Mouse (Mus musculus): ENCODE results near the gene App.

App gene

DNA sequence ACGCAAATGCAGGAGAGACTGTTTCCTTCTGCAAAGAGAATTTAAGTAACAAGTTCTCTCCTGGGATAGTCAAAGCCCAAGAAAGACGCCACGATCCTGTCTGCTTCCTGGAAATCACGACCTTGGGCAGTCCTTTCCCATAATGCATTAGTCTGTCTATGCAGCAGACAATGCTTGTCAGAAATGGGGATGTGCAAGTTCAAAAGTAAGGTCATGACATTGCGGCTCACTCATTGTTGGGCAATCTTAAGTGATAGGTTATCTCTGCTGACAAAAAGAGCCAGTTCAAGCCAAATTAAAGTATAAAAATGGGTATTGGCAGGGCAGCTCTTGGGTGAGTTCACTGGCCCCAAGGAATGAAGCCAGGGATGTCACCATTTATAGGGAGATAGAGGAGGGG lies 51.6 kb downstream of the App start:
- DNase-seq (ENCODE audit: low spot score in 2 of 2), result no peak

DNA sequence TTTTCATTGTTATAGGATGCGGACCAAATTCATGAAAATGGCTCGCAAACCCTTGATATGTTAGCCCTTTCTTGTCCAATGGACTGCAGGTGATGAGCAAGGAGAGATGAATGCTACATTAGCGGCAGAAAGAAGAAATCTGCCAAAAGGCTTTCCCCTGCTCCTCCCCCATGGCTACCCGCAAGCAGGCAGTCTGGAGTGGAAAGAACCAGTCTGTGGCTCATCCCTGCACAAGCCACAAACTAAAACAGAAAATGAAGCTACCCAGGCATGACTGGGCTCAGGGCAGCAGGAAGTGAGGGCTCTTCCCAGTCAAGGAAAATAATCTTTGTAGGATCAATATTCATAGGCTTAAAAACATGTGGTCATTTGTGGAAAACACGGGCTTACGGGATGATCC lies 54.6 kb downstream of the App start:
- no peak for DNase-seq (ENCODE audit: low spot score in 2 of 2)

DNA sequence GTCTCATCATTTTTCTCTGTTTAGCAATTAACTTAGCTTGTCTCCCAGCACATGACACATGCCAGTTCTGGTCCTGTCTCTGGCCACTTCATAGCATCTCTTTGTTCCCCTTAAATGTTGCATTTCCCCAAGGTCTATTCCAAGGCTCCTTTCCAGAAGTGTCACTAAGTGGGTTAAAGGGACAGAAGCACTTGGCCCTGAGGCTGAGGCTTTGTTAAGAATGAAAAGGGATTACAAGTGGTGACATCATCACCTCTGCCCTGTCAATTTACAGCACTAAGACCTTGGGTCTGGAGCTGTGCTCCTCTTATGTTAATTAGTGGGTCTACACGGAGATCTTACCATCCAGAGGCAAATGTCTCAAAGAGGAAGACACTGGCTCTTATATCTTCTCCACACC lies 56.0 kb downstream of the App start:
- no peak for DNase-seq (ENCODE audit: low spot score in 2 of 2)

DNA sequence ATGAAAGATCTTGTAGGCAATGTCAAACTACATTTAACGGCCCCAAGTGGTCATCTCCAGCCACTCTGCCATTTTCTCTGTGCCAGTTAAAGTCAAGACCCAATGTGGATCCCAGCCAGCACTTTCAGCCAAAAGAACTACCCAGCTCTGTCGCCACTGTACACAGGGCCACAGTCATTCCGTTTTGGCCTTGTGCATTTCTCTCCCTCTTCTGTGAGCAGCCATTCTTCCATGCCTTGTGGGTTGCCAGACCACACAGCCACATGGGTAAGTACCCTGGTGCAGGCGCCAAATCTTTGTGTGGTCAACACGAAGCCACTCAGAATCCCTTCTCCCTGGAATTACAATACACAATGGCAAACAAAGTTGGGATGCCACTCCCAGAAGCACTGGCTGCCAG lies 57.7 kb downstream of the App start:
- no peak for DNase-seq (ENCODE audit: low spot score in 2 of 2)

DNA sequence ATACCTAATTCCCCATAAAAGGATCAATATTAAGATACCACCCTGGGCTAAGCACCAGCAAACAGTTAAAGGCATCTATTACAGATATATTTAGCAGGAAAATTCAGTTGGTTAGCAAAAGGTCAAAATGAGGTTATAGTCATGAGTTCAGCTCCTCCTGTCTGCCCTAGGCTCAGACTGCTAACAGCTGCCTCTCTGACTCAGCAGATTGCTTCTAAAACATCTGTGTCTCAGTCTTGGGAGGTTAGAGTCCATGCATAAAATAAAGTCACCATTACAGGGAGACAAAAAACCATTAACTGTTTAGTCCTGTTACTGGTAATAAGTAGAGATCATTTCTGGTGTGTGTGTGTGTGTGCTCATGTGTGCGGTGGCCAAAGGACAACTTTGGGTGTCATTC lies 58.8 kb downstream of the App start:
- no peak for DNase-seq (ENCODE audit: low spot score in 2 of 2)

DNA sequence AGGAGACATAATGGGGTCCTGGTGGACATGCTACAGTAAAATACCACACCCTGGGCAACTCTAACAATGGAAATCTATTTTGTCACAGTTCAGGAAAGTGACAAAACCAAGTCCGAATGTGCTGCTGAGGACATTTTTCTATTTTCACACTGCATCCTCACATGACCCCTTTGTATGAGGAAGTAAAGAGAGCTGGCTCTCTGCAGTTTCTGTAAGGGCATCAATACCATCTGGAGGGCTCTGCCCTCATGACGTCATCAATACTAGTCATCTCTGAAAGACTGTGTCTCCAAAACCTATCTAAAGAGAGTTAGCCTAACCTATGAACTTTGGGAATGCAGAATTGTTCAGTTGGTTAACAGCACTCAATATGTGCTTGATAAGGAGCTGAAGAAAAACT lies 59.6 kb downstream of the App start:
- DNase-seq (ENCODE audit: low spot score in 2 of 2), result no peak

DNA sequence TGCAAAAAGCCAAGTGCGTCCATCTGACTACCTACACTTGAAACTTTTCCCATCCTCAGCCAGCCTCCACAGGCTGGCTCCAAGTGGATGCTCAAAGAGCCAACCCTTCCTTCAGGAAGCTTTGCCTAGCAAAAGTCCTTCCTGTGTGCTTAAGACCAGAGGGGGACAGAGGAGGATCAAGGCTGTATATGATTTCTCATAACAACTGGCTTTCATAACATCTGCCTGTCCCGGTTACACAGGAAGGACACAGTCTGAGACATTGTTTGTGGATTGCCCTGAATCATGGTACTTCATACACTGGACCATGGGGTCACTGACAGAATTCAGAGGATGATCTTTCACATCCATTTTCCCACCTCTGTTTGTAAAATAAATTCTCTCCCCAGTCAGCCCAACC lies 61.3 kb downstream of the App start:
- no peak for DNase-seq (ENCODE audit: low spot score in 2 of 2)

DNA sequence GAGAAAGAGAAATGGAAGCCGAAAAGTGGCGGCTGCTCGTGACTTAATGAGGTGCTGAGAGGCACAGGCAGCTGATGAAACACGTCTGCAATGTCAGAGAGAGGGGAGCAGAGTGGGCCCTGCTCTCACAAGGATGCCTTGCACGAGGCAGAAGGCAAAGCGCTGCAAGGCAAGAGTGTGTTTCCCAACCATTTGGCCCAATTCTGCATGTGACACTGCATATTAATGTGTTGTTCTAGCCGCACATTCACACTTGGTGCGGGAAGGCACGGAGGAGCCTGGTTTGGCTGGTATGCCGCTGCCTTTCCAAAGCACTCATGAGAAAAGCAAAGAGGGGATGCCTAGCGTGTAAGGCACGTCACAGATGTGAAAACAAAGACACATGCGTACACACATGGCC lies 63.1 kb downstream of the App start:
- DNase-seq (ENCODE audit: low spot score in 2 of 2), result no peak

DNA sequence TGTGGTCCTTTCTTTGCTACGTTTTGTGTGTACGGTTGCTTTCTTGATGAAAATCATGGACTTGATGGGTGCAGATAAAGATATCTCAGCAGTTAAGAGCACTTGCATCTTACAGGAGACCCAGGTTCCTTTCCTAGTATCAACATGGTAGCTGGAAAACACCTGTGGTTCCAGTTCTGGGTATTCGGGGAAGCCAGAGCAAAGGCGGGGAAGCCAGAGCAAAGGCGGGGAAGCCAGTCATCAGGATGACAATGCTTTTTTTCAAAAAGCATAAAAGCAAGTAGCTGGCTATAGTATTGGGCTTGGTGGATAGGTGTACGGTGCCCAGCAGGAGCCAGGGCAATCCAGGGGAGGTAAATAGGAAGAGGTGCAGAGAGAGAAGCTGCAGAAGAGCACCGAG lies 65.1 kb downstream of the App start:
- DNase-seq (ENCODE audit: low spot score in 2 of 2), result no peak

DNA sequence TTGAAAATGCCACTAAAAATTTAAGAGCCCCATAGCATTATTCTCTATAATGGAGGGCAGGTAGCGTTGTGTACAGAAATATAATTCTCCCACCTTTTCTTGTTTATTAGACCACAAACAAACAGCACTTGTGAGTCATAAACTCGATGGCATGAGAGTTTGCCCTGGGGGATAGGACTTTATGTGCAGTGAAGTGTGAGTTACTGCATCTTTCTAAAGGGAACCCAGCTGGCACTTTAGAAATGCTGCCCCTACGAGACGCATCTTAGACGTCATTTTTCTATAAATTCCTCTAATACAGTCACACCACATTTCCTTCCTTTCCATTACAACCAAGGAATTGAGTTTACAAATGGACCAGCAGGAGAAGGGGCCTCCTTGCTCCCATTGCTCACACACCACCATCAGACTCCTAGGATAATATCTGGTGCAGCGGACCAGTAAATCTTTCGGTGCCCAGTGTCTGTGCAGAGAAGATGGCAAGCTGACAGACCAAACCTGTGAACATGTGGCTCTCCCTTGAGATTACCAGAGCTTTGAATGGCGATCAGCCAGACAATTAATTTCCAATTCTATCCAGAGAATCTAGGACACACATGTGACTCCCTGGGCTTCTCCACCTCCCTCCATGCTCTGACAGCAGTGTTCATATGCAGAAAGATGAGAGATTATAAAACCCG lies 66.8 kb downstream of the App start:
- no peak for DNase-seq (ENCODE audit: low spot score in 2 of 2)

DNA sequence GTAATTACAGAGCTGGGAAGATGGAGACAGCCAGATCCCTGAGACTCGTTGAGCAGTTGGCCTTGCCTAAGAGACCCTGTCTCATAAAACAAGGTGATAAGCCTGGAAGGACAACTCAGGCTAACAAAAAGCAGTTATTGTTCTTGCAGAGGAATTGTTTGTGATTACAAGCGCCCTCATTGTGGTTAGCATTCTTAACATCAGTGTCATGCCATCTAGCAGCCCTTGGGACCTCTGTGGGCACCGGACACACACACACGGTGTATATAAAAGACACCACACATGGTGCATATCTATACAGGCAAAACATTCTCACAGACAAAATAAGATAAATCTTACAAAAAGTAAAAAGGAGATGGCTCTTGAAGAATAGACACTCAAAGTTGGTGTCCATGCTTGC lies 68.0 kb downstream of the App start:
- DNase-seq (ENCODE audit: low spot score in 2 of 2), result no peak

DNA sequence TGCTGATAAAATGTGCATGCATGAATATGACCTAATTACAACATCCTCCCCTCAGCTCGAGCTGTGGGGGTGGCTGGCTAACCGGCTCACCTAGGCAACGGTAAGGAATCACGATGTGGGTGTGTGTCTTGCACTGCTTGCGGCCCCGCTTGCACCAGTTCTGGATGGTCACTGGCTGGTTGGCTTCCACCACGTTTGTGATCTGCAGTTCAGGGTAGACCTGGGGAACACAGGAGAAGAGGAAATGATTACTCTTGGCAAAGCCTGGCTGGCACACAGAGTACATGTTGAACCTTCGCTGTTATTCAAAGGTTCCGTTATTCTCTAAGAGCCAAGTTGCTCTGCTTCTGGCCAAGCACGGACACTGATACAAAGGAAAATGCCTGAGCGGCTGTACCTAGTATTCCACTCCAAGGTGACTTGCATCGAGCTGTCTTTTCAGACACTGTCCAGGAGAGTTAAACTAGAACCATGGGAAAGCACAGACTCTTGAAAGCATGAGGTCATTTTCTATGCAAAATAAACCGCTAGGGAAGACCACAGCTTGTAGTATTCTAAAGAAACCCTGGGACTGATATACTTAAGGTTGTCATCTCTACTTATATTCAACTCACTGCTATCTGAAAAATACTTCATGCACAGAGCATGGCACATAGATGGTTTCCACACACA lies 70.3 kb downstream of the App start:
- no peak for DNase-seq (ENCODE audit: low spot score in 2 of 2)

DNA sequence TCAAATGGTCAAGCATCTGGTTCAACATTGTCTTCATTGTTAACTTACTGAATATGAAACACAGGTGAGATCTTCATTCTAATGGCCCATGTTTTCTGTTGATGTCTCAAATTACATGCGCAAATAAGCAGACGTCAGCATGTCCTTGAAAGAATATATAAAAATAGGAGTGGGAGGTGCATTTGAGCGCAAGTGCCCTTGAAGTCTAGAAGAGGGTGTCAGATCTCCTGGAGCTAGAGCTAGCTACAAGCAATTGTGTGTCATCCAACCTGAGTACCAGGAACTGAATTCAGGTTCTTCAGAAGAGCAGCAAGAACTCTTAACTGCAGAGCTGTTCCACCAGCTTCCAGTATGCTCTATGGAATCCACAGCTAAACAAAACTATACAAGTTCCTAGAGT lies 72.0 kb downstream of the App start:
- no peak for DNase-seq (ENCODE audit: low spot score in 2 of 2)

DNA sequence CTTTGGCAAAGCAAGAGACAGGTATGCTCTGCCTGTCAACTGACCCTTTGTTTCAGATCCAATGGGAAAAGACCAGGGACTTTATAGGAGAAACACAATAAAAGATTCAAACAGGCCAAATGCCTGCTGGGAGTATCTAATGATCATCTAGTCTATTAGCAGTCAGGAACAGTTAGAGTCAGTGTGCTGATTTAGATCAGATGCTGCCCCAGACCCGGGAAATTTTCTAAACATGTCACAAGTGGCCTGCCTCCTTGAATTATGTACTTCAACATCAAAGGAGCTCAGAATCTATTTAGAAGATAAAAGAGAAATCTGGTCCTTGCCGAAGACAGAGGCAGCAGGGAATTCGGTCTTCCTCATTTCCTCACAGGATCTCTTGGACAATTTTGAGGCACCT lies 72.8 kb downstream of the App start:
- no peak for DNase-seq (ENCODE audit: low spot score in 2 of 2)

DNA sequence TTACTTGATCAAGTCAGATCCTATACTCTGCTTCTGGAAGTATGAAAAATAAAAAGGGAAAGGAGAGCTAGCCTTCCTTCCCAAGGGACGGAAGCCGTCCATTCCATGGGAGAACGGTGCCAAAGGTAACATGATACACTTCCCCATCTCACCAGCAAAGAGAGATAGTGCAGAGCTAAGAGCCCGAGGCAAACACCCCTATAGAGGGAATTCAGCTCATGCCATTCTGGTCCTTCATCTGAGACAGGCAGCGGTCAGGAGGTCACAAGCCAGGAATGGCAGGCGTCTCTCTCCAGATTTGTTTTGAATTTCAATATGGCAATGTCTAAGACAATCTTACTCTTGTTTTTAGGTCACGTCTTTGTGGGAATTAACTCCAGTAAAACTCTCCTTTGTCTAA lies 74.1 kb downstream of the App start:
- no peak for DNase-seq (ENCODE audit: low spot score in 2 of 2)

DNA sequence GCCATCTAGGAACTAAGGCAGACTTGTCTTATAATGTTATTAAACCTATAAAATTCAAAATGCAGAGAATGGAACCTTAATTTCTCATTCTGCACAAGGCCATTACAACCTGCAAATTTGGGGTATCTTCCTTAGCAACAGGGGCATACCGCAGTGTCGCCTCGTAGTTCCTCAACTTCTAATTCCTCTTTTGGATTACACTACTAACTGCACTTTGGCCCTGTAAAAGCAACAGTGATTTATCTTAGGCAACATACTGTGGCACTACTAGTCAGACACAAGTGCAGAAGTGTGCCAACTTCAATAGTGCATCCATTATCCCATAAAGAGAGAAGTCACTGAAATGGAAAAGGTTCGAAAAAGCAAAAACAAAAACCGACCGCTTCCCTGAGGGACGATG lies 74.5 kb downstream of the App start:
- DNase-seq (ENCODE audit: low spot score in 2 of 2), result no peak

DNA sequence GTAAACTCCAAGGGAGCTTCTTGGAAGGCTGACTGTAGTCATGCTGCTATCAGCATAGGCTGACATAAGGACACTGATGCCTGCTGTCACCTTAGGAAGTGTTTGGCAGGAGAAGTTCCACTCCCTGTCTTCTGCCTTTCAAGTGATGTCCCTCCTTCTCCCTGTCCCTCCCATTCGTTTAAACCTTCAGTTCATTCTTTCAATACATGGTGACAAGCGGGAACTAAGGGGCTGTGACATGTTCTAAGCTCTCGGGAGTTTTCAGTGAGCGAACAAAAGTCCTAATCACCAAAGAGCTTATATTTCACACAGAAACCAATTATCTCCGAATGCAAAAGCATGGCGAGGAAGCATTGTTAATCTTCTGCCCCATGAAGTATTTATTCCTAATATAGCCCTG lies 77.2 kb downstream of the App start:
- DNase-seq (ENCODE audit: low spot score in 2 of 2), result no peak

DNA sequence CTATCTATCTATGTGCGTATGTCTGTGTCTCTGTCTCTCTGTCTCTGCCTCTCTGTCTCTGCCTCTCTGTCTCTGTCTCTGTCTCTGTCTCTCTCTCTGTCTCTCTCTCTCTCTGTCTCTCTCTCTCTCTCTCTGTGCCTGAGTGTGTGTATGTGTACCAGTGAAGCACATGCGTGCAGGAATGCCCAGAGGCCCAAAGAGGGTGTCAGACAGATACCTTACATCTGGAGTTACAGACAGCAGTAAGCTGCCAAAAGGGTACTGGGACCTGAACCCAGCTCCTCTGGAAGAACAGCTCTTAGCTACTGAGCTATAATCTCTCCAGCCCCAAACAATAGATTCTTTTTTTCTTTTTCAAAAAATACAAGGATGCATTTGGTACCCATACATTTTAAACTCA lies 77.6 kb downstream of the App start:
- DNase-seq (ENCODE audit: low spot score in 2 of 2), result no peak

DNA sequence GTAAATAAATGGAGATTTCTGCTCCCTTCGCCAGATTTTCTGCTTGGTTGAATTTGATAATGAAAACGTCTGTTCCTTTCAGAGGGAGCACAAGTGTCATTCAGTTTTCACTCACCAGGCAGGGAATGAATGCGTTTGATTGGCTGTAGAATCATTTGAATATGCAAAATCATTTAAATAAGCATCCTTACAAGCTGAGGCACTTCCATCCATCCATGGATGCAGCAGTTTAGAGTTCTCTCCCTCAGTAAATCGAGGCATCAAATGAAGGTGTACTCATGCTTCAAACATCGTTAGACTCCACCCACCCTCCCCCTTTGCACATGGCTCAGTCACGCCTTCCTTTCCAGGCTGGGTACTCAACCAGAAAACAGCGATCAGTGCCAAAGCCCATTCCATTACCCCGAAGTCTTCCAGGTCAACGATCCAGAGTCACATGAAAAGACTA lies 80.9 kb downstream of the App start:
- no peak for DNase-seq (ENCODE audit: low spot score in 2 of 2)

DNA sequence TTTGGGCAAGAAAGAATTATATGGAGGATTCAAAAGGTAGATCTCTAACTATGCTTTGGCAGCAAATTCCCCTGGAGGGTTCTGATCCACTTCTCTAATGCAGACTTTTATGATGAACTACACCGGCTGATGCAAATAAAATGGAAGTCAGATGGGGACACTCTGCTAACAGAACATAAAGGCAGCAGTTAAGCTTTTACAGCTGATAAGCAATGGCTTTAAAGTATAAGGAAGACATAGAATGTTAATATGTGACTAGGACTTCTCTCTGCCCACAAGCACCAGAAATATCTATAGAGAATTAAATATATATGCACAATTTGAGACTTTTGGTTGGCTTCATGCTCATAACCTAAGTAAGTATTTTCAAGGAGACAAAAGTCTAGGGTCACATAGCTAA lies 81.4 kb downstream of the App start:
- DNase-seq (ENCODE audit: low spot score in 2 of 2), result no peak

DNA sequence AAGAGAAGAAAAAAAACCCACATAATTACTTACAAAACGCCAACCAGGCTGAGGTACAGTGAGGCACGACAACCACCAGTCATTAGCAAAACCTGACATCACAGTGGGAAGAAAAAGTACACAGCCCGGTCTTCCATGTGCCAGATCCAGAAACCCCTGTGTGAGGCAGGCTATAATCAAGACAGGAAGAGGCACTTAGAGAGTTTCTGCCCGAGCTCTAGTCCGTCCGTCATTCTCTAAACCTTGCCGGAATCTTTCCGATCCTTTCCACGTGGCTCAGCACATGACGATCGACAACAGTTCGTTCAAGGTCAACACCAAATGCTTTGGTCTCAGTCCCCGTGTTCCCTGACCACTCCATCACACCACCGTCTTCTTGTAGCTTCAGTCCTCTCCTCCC lies 82.6 kb downstream of the App start:
- DNase-seq (ENCODE audit: low spot score in 2 of 2), result no peak

DNA sequence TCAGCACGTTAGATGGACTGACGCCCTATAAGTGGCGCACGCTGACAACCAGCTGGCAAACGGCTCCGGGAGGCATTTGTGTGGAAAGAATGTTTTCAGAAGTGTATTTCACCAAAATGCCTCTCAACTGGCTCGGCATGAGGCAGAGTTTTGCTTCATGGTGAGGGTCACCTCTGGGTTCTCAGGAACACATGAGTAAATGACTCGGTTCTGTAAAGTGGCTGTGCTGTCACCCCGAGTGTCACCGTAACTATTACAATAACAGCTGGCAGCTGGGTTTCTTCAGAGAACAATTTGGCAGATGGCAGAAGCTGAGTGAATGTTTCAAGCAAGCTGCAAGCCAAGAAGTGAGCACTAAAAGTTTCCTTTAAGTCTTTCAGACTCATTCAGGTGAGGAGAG lies 85.4 kb downstream of the App start:
- DNase-seq (ENCODE audit: low spot score in 2 of 2), result no peak

DNA sequence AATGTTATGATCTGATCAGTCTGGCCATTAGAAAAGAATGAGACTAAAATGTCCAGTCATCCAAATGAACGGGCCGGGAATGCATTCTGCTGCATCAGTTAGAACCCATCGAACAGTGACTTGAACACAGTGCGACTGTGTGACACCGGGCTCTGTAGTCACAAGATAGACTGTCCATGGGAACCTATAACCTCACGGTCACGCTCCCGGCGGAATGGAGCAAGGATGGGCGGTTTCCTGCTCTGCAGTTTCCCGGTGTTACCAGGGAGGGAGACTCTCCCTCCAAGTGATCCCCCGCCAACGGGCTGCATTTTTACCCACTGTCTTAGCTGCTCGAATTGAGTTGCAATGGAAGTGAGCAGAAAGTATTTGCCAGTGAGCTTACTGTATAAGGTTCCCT lies 87.3 kb downstream of the App start:
- DNase-seq (ENCODE audit: low spot score in 2 of 2), result no peak

DNA sequence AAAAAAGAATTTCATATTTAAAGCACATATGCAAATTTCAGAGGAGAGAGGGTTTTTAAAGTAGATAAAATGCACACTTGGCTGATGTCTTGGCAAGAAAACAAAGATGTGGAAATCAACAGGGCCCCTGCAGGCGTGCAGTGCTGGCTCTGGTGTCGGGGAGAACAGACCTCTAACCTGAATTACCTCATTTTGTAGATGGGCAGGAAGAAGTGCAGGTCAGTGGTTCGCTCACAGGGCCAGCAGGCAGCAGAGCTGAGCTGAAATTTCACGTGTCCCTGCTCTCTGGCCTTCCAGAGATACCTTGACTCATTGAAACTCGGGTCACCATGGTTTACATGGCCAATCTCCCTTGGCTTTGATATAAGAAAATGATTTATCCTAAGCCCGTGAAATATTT lies 87.7 kb downstream of the App start:
- no peak for DNase-seq (ENCODE audit: low spot score in 2 of 2)
